Mouse (Mus musculus): Measurements from ENCODE around the gene Tatdn2. TPM values are rescaled to one million over a fixed set of nuclear protein-coding genes. Genes with fewer than 3 reads are reported as not detected.

The Tatdn2 gene
- polyA plus RNA-seq, 1 experiment from 2014 or later, result 0.52 TPM

- Histone ChIP-seq H3K9ac (no peak overlapping the region), H3K4me1 (peaks cover 22% of the 10 kb centered on the region), H3K27me3 (replicated peaks) (no peaks in the 10 kb centered on the region), H3K4me3 (no peak overlapping the region), H3K27ac (replicated peaks) (no peak overlapping the region), H3K36me3 (peaks cover 12% of the 10 kb centered on the region), H3K9me3 (peaks cover 6% of the 10 kb centered on the region; the same call in 1 of the 2 replicates), H3K4me2 (no peak overlapping the region)
- WGBS, result 81% methylated on average over 6 of the region's 6 CpGs
- no peak for ATAC-seq (ENCODE audit: extremely low read depth, insufficient number of reproducible peaks, low FRiP score, low TSS enrichment)
Measured at GRCm38 (mm10) chr6:113672989-113673388, 23.9 kb upstream of the Tatdn2 start.

- no peak overlapping the region for H3K4me3 ChIP-seq
Measured at GRCm38 (mm10) chr6:113675234-113675633, 21.6 kb upstream of the Tatdn2 start.

GRCm38 (mm10) chr6:113675991-113676390, 20.9 kb upstream of the Tatdn2 start:
- Histone ChIP-seq H3K9me3 (peaks cover 6% of the 10 kb centered on the region; the same call in 1 of the 2 replicates), H3K9ac (no peak overlapping the region), H3K36me3 (peaks cover 12% of the 10 kb centered on the region), H3K4me1 (peaks cover under 1% of the 10 kb centered on the region; the same call in 1 of the 2 replicates), H3K4me2 (no peak overlapping the region), H3K27ac (replicated peaks) (no peak overlapping the region), H3K4me3 (no peak overlapping the region), H3K27me3 (replicated peaks) (no peaks in the 10 kb centered on the region)
- WGBS, result 88% methylated on average over 9 of the region's 9 CpGs
- ATAC-seq (ENCODE audit: extremely low read depth, insufficient number of reproducible peaks, low FRiP score, low TSS enrichment), result no peak

More at GRCm38 (mm10) chr6:113675234-113675633, 21.6 kb upstream of the Tatdn2 start:
- H3K4me2 ChIP-seq, result no peak overlapping the region
- H3K4me1 ChIP-seq, result peaks cover under 1% of the 10 kb centered on the region; the same call in 1 of the 2 replicates
- 59% methylated on average over 4 of the region's 4 CpGs for WGBS
- H3K27ac ChIP-seq (replicated peaks), result no peak overlapping the region
- no peak for ATAC-seq (ENCODE audit: extremely low read depth, insufficient number of reproducible peaks, low FRiP score, low TSS enrichment)
- no peaks in the 10 kb centered on the region for H3K27me3 ChIP-seq (replicated peaks)
- H3K36me3 ChIP-seq, result peaks cover 12% of the 10 kb centered on the region
- no peak overlapping the region for H3K9ac ChIP-seq
- H3K9me3 ChIP-seq, result peaks cover 6% of the 10 kb centered on the region; the same call in 1 of the 2 replicates

GRCm38 (mm10) chr6:113677070-113677734, 19.6 kb upstream of the Tatdn2 start:
- H3K36me3 ChIP-seq, result peaks cover 3% of the 10 kb centered on the region; the same call in 1 of the 2 replicates

GRCm38 (mm10) chr6:113678246-113679012, 18.4 kb upstream of the Tatdn2 start:
- ATAC-seq (ENCODE audit: extremely low read depth, insufficient number of reproducible peaks, low FRiP score, low TSS enrichment), result no peak
- Histone ChIP-seq H3K4me3 (no peak overlapping the region), H3K9me3 (no peaks in the 10 kb centered on the region), H3K4me1 (peaks cover 3% of the 10 kb centered on the region; the same call in 1 of the 2 replicates), H3K27me3 (replicated peaks) (no peaks in the 10 kb centered on the region), H3K36me3 (peaks cover 8% of the 10 kb centered on the region; the same call in 1 of the 2 replicates), H3K4me2 (no peak overlapping the region), H3K9ac (no peak overlapping the region), H3K27ac (replicated peaks) (no peak overlapping the region)
- WGBS, result 75% methylated on average over 14 of the region's 14 CpGs

More at GRCm38 (mm10) chr6:113677070-113677734, 19.6 kb upstream of the Tatdn2 start:
- WGBS, result 67% methylated on average over 14 of the region's 14 CpGs
- Histone ChIP-seq H3K9ac (no peak overlapping the region), H3K4me3 (no peak overlapping the region), H3K9me3 (no peaks in the 10 kb centered on the region), H3K4me2 (no peak overlapping the region), H3K27me3 (replicated peaks) (no peaks in the 10 kb centered on the region), H3K27ac (replicated peaks) (no peak overlapping the region), H3K4me1 (peaks cover 3% of the 10 kb centered on the region; the same call in 1 of the 2 replicates)
- no peak for ATAC-seq (ENCODE audit: extremely low read depth, insufficient number of reproducible peaks, low FRiP score, low TSS enrichment)

- Histone ChIP-seq H3K9ac (no peak overlapping the region), H3K36me3 (peaks cover 15% of the 10 kb centered on the region; the same call in 1 of the 2 replicates), H3K27me3 (replicated peaks) (no peaks in the 10 kb centered on the region), H3K4me1 (peaks cover 3% of the 10 kb centered on the region; the same call in 1 of the 2 replicates), H3K27ac (replicated peaks) (no peak overlapping the region), H3K9me3 (no peaks in the 10 kb centered on the region), H3K4me3 (no peak overlapping the region), H3K4me2 (no peak overlapping the region)
- ATAC-seq (ENCODE audit: extremely low read depth, insufficient number of reproducible peaks, low FRiP score, low TSS enrichment), result no peak
- 77% methylated on average over 9 of the region's 9 CpGs for WGBS
Measured at GRCm38 (mm10) chr6:113679993-113680566, 16.8 kb upstream of the Tatdn2 start.

- Histone ChIP-seq H3K27ac (replicated peaks) (no peak overlapping the region), H3K9ac (no peak overlapping the region), H3K9me3 (no peaks in the 10 kb centered on the region), H3K36me3 (peaks cover 15% of the 10 kb centered on the region; the same call in 1 of the 2 replicates), H3K27me3 (replicated peaks) (no peaks in the 10 kb centered on the region), H3K4me2 (no peak overlapping the region), H3K4me3 (no peak overlapping the region), H3K4me1 (peaks cover 3% of the 10 kb centered on the region; the same call in 1 of the 2 replicates)
- no peak; the same call in 1 of the 2 replicates for ATAC-seq (ENCODE audit: extremely low read depth, insufficient number of reproducible peaks, low FRiP score, low TSS enrichment)
- 13% methylated on average over 4 of the region's 4 CpGs for WGBS
Measured at GRCm38 (mm10) chr6:113681271-113681670, 15.6 kb upstream of the Tatdn2 start.

GRCm38 (mm10) chr6:113683081-113683825, 13.6 kb upstream of the Tatdn2 start:
- Histone ChIP-seq H3K36me3 (0 out of 2 replicates have a peak, but pooled peaks cover 12% of the 10 kb centered on the region), H3K27ac (replicated peaks) (no peak overlapping the region), H3K27me3 (replicated peaks) (no peaks in the 10 kb centered on the region), H3K9me3 (no peaks in the 10 kb centered on the region), H3K4me3 (no peak overlapping the region), H3K4me1 (peaks cover 15% of the 10 kb centered on the region), H3K4me2 (no peak overlapping the region), H3K9ac (no peak overlapping the region)
- ATAC-seq (ENCODE audit: extremely low read depth, insufficient number of reproducible peaks, low FRiP score, low TSS enrichment), result no peak
- WGBS, result 82% methylated on average over 10 of the region's 10 CpGs

- Histone ChIP-seq H3K36me3 (0 out of 2 replicates have a peak, but pooled peaks cover 12% of the 10 kb centered on the region), H3K27ac (replicated peaks) (no peak overlapping the region), H3K4me1 (peaks cover 38% of the 10 kb centered on the region), H3K9me3 (no peaks in the 10 kb centered on the region), H3K9ac (0 out of 2 replicates have a peak overlapping the region, but pooled peaks have one; percentile 38), H3K4me3 (no peak overlapping the region), H3K27me3 (replicated peaks) (no peaks in the 10 kb centered on the region), H3K4me2 (no peak overlapping the region)
- WGBS, result 45% methylated on average over 8 of the region's 8 CpGs
- no peak for ATAC-seq (ENCODE audit: extremely low read depth, insufficient number of reproducible peaks, low FRiP score, low TSS enrichment)
Measured at GRCm38 (mm10) chr6:113686551-113687125, 10.2 kb upstream of the Tatdn2 start.

GRCm38 (mm10) chr6:113690008-113690399, 6.8 kb upstream of the Tatdn2 start:
- no peak for ATAC-seq (ENCODE audit: extremely low read depth, insufficient number of reproducible peaks, low FRiP score, low TSS enrichment)
- peak overlapping the region; percentile 94 for H3K27ac ChIP-seq (replicated peaks)
- H3K27me3 ChIP-seq (replicated peaks), result no peaks in the 10 kb centered on the region
- H3K36me3 ChIP-seq, result peaks cover 10% of the 10 kb centered on the region
- peak overlapping the region; percentile 76 for H3K9ac ChIP-seq
- H3K4me2 ChIP-seq, result peak overlapping the region; percentile 66
- peaks cover 54% of the 10 kb centered on the region for H3K4me1 ChIP-seq
- no peaks in the 10 kb centered on the region for H3K9me3 ChIP-seq
- H3K4me3 ChIP-seq, result no peak overlapping the region
- WGBS, result 13% methylated on average over 7 of the region's 7 CpGs

Measured in heart, embryonic 13.5 days (tissue).